Mouse (Mus musculus): ENCODE measurements at regions not wholly inside any gene's neighbourhood (a gene's known extent, or its start where the extent isn't known, plus 50 kb on each side); places are given as distances from the start of the nearest gene placed in this dataset.

DNA sequence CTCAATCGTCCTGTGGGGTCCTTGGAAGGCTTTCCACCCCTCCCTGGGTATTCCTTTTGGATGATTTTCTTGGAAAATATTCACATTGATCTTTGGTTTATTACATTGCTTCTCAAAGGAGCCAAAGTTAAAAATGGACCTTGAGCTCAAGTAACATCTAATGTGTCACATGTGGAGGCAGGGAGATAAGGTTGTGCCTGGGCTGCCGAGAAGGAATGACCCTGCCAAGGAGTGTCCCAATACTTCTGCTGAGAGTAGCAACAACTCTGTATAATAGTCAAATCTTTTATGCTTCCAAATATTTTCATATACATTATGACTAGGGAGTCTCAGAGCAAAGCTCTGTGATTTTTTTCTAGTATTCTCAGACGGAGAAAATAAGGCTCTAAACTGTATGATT, 113.4 kb upstream of the Nt5c1b start:
- Histone ChIP-seq H3K36me3 (replicated peaks) (no peaks in the 10 kb centered on the region), H3K27ac (no peak overlapping the region), H3K27me3 (no peaks in the 10 kb centered on the region), H3K4me3 (replicated peaks) (no peak overlapping the region), H3K9ac (no peak overlapping the region), H3K9me3 (no peaks in the 10 kb centered on the region), H3K4me2 (no peak overlapping the region), H3K4me1 (no peaks in the 10 kb centered on the region)
- 64% methylated on average over 3 of the region's 3 CpGs for WGBS
- no peak for ATAC-seq (ENCODE audit: low FRiP score)

DNA sequence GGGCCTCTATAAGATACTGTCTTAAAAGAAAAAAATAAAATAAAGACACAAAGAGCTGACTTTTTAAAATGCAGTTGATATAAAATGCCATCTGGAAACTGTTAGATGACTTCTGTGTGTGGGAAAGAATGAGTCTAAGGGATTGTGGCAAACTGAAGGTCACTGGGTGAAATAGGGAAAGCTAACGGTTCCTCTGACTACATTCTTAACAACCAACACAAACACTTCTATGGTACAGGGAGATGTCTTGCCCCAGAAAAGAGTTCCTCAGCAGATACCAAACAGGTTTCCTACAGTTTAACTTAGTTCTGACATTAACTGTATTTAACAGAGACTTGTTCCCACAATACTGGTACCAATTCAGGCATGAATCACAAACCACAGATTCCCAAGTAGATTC, 103.6 kb upstream of the Nt5c1b start:
- no peak for ATAC-seq (ENCODE audit: low FRiP score)
- Histone ChIP-seq H3K36me3 (replicated peaks) (no peaks in the 10 kb centered on the region), H3K4me3 (replicated peaks) (no peak overlapping the region), H3K9me3 (no peaks in the 10 kb centered on the region), H3K9ac (no peak overlapping the region), H3K4me2 (no peak overlapping the region), H3K27me3 (no peaks in the 10 kb centered on the region), H3K4me1 (no peaks in the 10 kb centered on the region), H3K27ac (no peak overlapping the region)
- 81% methylated on average over 1 of the region's 1 CpGs for WGBS

DNA sequence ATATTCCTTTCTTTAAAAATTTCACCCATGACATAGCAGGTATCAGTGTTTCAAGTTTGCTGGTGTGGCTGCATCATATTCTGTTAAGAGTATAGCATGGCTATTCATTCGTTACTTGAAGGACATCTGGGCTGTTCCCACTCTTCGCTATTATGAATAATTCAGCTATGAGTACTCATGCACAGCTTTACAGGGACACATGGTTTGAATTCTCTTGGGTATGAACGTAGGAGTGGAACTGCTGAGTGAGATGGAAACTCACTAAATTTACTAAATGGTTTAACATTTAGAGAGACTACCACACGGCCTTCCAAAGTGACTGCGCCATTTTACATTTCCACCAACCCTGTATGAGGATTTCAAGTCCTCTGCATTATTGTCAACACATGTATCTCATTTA, 97.7 kb upstream of the Nt5c1b start:
- no peak for ATAC-seq (ENCODE audit: low FRiP score)
- Histone ChIP-seq H3K9me3 (no peaks in the 10 kb centered on the region), H3K27me3 (no peaks in the 10 kb centered on the region), H3K4me1 (no peaks in the 10 kb centered on the region), H3K4me3 (replicated peaks) (no peak overlapping the region), H3K4me2 (no peak overlapping the region), H3K9ac (no peak overlapping the region), H3K36me3 (replicated peaks) (no peaks in the 10 kb centered on the region), H3K27ac (no peak overlapping the region)
- WGBS: 91% methylated on average over 5 of the region's 5 CpGs

DNA sequence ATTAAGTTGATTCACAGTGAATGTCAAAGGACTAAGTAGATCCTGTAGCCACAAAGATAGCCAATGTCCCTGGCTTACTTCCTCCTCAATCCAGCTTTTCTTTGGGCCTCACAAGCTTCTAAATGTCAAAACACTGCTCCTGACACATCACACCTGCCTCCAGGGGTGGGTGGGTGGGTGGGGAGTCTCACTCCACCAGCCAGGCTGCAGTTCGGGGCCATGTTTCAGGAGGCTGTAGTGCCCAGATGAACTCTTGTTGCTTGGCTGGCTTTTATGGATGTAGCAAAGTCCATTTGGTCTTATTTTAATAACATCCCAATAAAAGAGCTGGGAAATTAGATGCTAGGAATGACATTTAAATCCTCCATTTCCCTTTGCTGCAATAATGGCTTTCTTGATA, 94.5 kb upstream of the Nt5c1b start:
- ATAC-seq (ENCODE audit: low FRiP score): no peak
- H3K4me1 ChIP-seq: no peaks in the 10 kb centered on the region
- no peak overlapping the region for H3K27ac ChIP-seq
- no peak overlapping the region for H3K4me3 ChIP-seq (replicated peaks)
- 86% methylated on average over 1 of the region's 1 CpGs for WGBS
- H3K9ac ChIP-seq: no peak overlapping the region
- no peaks in the 10 kb centered on the region for H3K36me3 ChIP-seq (replicated peaks)
- H3K9me3 ChIP-seq: no peaks in the 10 kb centered on the region
- no peak overlapping the region for H3K4me2 ChIP-seq
- no peaks in the 10 kb centered on the region for H3K27me3 ChIP-seq

DNA sequence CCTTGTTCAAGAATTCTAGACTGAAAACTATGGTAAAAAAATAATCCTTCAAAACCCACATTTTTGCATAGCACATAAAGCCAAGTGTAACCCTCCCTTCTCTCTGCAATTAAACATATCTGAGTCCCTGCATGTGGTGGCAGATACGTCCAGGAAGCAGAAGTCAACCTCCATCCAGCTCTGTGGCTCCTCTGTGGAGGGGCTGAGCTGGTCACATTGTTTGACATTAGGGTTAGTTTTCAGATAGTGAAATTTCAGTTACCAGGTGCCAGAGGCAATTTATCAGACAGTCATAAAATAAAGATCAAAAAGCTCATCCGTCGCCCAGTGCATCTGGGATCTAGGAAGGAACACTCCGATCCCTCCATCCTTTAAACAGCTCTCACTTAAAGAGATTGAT, 77.1 kb upstream of the Nt5c1b start:
- no peaks in the 10 kb centered on the region for H3K36me3 ChIP-seq (replicated peaks)
- no peak for ATAC-seq (ENCODE audit: low FRiP score)
- no peak overlapping the region for H3K27ac ChIP-seq
- H3K27me3 ChIP-seq: no peaks in the 10 kb centered on the region
- H3K4me3 ChIP-seq (replicated peaks): no peak overlapping the region
- H3K9me3 ChIP-seq: no peaks in the 10 kb centered on the region
- H3K4me2 ChIP-seq: no peak overlapping the region
- 90% methylated on average over 4 of the region's 4 CpGs for WGBS
- H3K4me1 ChIP-seq: no peaks in the 10 kb centered on the region
- H3K9ac ChIP-seq: no peak overlapping the region

DNA sequence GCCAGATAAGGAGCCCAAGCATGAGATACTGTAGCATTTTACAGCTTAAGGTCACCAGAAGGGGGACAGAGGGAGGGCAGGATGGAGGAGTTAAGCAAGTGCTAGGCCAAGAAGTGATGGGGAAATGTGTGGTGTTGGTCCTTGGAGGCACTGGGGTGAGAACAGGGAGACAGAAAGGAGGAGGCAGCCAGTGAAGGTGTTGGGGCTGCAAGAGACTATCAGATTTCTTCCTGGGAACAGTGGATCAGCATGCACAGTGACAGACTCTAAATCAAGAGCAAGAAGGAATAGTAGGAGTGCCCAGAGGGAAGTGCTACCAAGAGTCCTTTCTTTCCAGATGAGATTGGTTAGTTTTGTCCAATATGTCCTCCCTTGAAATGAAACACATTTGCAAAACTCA, 63.8 kb upstream of the Nt5c1b start:
- no peak for ATAC-seq (ENCODE audit: low FRiP score)

More for the DNA sequence above, 63.8 kb upstream of the Nt5c1b start:
- Histone ChIP-seq H3K4me2 (no peak overlapping the region), H3K4me3 (replicated peaks) (no peak overlapping the region), H3K36me3 (replicated peaks) (no peaks in the 10 kb centered on the region), H3K9ac (no peak overlapping the region), H3K9me3 (no peaks in the 10 kb centered on the region), H3K27ac (no peak overlapping the region), H3K27me3 (no peaks in the 10 kb centered on the region), H3K4me1 (no peaks in the 10 kb centered on the region)

Measured in forebrain, embryonic 12.5 days (tissue).